Mouse (Mus musculus): ENCODE data around the gene Mymx.

DNA sequence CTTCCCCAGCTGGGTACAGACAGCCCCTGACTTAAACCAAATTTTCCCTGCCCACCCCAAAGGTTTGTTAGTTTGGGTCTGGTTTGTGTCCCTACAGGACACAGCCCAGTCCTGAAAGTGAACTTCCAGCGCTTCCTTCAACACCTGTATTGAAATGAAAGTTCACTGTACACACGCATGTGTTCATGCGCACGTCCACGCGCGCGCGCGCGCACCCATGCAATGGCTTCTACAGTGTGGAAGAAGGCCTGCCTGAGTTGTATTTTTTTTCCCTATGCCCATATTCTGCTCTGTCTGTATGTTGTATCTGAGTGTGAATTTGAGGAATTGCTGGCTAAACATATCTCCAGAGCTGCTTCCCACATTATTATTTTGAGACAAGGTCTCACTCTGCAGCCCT lies 36.8 kb downstream of the Mymx start:
- no peak for TF ChIP-seq CTCF (IDR thresholded peaks at IDR 0.05)
- TF ChIP-seq EP300 (IDR thresholded peaks at IDR 0.05), result no peak

Data from lung, postnatal 0 days (tissue).